Mouse (Mus musculus): ENCODE measurements around the gene Olfml2a. TPM values are rescaled to one million over a fixed set of nuclear protein-coding genes. Genes with fewer than 3 reads are reported as not detected.

Gene Olfml2a
- polyA plus RNA-seq, 1 experiment from 2014 or later: 5.6 TPM

- Histone ChIP-seq H3K9ac (peak overlapping the region; percentile 60), H3K27me3 (peaks cover 27% of the 10 kb centered on the region), H3K36me3 (no peaks in the 10 kb centered on the region), H3K4me2 (peak overlapping the region; percentile 98), H3K4me3 (peak overlapping the region; percentile 93), H3K27ac (peak overlapping the region; percentile 44; the same call in 1 of the 2 replicates), H3K4me1 (peaks cover 14% of the 10 kb centered on the region), H3K9me3 (no peaks in the 10 kb centered on the region)
- peak; percentile 55 for ATAC-seq (ENCODE audit: borderline replicate concordance, extremely low read depth, low FRiP score, low TSS enrichment)
- WGBS: under 1% methylated on average over 51 of the region's 51 CpGs
These were observed 6.4 kb upstream of the Olfml2a start for GRCm38 (mm10) chr2:38925171-38926080.

GRCm38 (mm10) chr2:38926145-38926891 lies 5.5 kb upstream of the Olfml2a start:
- under 1% methylated on average over 46 of the region's 53 CpGs for WGBS
- Histone ChIP-seq H3K4me1 (peaks cover 16% of the 10 kb centered on the region), H3K4me3 (peak overlapping the region; percentile 93), H3K27ac (peak overlapping the region; percentile 44), H3K4me2 (peak overlapping the region; percentile 98), H3K27me3 (peaks cover 27% of the 10 kb centered on the region), H3K36me3 (no peaks in the 10 kb centered on the region), H3K9me3 (no peaks in the 10 kb centered on the region), H3K9ac (peak overlapping the region; percentile 60)
- peak; percentile 97 for ATAC-seq (ENCODE audit: borderline replicate concordance, extremely low read depth, low FRiP score, low TSS enrichment)

DNA sequence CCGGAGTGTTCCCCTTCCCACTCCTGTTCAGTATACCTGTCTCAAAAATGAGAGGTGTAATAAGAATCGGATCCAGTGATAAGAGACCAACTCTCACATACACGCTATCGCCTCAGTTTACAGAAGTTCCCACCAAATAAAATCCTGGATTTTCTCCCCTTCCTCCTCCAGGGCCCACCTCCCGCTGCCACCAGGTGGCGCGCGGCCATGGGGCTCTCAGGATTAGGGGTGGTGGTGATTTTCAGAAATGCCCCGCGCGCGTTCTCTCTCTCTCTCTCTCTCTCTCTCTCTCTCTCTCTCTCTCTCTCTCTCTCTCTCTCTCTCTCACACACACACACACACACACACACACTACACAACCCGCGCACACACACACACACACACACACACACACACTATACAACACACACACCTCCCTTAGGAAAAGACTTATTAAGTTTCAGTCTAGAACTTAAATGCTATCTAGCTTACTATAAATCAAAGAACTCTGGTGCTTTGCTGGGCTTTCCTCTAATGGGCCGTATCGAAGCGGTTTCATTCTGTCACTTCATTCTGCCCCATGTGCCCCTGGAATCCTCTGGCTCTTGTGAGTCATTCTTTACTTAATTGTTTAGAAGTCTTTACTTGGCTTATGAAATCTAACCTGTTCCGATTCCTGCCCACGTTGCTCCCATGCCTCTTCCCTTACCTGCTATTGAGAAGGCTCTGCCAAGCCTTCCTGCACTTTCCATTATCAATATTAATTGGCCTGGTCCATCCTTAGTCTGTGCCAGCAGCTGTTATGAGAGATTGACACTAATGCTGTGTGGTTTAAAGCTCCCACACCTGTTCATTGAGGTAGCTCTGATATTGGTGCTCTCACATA lies 4.4 kb upstream of the Olfml2a start, which contains the start of gene Nr6a1:
Gene Nr6a1, minus strand, starts transcription at position 574 of the 865 bp plus-strand sequence.
- no peaks in the 10 kb centered on the region for H3K36me3 ChIP-seq
- peaks cover 25% of the 10 kb centered on the region for H3K4me1 ChIP-seq
- H3K27me3 ChIP-seq: peaks cover 24% of the 10 kb centered on the region
- H3K9ac ChIP-seq: no peak within 1 kb of the TSS
- H3K4me2 ChIP-seq: peak within 1 kb of the TSS; percentile 98
- peak; percentile 25; the same call in 1 of the 2 replicates for ATAC-seq (ENCODE audit: borderline replicate concordance, extremely low read depth, low FRiP score, low TSS enrichment)
- WGBS: 6% methylated on average over 19 of the region's 19 CpGs
- H3K4me3 ChIP-seq: peak within 1 kb of the TSS; percentile 42
- H3K9me3 ChIP-seq: no peaks in the 10 kb centered on the region
- H3K27ac ChIP-seq: peak within 1 kb of the TSS; percentile 16; the same call in 1 of the 2 replicates

DNA sequence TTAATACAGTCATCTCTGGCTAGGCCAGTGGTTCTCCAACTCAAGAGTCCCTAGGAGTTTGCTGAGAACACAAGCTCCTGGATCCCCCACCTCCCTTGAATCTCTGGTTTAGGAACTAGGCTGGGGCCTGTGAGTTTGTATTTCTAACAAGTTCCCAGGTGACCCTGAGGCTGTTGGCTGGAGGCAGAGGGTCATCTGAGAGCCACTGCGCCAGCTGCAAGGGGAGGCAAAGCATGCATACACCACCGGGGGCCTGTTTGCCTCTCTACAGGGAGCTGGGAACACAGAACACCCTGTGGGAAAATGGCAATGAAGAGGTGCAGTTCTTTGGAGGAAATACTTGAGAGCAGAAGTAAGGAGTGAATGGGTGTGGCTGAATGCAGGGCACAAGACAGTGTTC lies 1.5 kb upstream of the Olfml2a start:
- Histone ChIP-seq H3K4me3 (no peak overlapping the region), H3K9ac (no peak overlapping the region), H3K27ac (no peak overlapping the region), H3K27me3 (peaks cover 5% of the 10 kb centered on the region; the same call in 1 of the 2 replicates), H3K4me1 (peaks cover 17% of the 10 kb centered on the region), H3K4me2 (no peak overlapping the region), H3K36me3 (no peaks in the 10 kb centered on the region), H3K9me3 (no peaks in the 10 kb centered on the region)
- ATAC-seq (ENCODE audit: borderline replicate concordance, extremely low read depth, low FRiP score, low TSS enrichment): no peak
- WGBS: 48% methylated on average over 2 of the region's 2 CpGs

DNA sequence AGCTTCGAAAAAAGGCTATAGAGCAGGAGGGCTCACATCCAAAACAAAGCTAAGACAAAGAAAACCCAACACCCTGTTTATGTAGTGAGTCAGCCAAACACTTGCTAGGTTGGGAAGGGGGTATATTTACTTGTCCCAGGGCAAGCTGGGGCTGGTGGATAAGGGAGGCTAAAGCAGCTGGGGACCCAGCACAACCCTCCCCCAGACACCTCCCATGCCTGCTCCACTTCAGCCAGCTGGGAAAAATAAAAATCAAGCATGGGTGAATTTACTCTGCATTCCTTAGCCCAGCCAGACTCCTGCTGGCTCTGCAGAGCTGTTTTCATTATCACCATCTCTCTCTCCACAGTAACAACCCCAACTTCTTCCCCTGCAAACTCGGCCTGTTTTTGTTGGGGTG lies 2.2 kb downstream of the Olfml2a start:
- Histone ChIP-seq H3K9me3 (no peaks in the 10 kb centered on the region), H3K4me3 (no peak overlapping the region), H3K4me1 (peaks cover 11% of the 10 kb centered on the region), H3K27ac (no peak overlapping the region), H3K9ac (no peak overlapping the region), H3K36me3 (no peaks in the 10 kb centered on the region), H3K27me3 (no peaks in the 10 kb centered on the region), H3K4me2 (no peak overlapping the region)
- 25% methylated on average over 2 of the region's 2 CpGs for WGBS
- no peak for ATAC-seq (ENCODE audit: borderline replicate concordance, extremely low read depth, low FRiP score, low TSS enrichment)

DNA sequence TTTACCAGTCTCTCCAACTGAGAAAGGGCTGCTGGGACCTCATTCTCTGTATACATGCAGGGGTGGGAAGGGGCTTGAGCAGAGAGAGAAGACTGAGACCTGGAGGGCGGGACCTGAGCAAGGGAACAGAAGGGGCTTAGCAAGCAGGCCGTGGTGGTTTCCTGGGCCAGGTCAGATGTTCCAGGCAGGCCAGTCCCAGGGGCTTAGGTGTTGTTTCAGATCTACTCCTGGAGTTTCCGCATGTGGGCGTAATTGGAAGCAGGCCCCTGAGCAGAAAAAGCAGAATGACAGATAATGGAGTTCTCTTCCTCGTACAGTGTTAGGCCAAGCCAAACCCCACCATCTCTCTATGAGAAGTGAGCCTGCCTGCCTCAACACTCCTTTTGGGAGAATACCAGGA lies 3.2 kb downstream of the Olfml2a start:
- Histone ChIP-seq H3K36me3 (no peaks in the 10 kb centered on the region), H3K27me3 (no peaks in the 10 kb centered on the region), H3K27ac (no peak overlapping the region), H3K9me3 (no peaks in the 10 kb centered on the region), H3K9ac (no peak overlapping the region), H3K4me3 (no peak overlapping the region), H3K4me1 (peaks cover 11% of the 10 kb centered on the region), H3K4me2 (no peak overlapping the region)
- ATAC-seq (ENCODE audit: borderline replicate concordance, extremely low read depth, low FRiP score, low TSS enrichment): no peak
- WGBS: 66% methylated on average over 5 of the region's 5 CpGs

DNA sequence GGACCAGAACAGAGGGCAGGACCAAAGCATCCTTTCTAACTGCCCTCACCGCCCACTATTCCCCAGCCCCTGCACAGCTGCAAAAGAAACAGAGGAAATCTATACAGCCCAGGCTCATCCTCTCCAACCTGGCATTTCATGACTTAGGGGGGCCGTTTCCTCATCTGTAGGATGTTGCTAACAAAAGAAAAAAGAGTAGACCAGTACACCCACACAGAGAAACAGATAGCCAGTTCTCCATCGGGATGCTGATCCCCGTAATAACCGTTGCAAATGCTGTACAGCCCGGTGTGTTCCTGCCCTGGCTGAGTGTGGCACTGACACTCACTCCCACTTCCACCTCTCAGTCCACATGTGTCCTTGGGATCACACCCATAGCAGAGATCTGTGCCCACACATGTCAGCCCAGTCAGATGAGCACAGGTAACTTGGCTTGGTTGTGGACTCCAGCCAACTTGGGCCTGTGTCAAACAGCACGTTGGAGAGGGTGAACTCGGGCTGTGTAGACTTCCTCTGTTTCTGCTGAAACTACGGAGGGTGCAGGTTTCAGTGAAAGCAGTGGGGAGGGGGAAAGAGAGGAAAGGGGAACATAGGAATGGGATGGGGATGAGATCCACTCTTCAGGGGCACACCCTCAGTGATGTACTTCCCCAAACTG lies 5.1 kb downstream of the Olfml2a start:
- no peak for ATAC-seq (ENCODE audit: borderline replicate concordance, extremely low read depth, low FRiP score, low TSS enrichment)
- no peaks in the 10 kb centered on the region for H3K36me3 ChIP-seq
- H3K9ac ChIP-seq: no peak overlapping the region
- WGBS: 64% methylated on average over 9 of the region's 9 CpGs
- H3K9me3 ChIP-seq: no peaks in the 10 kb centered on the region
- no peaks in the 10 kb centered on the region for H3K27me3 ChIP-seq
- H3K4me1 ChIP-seq: peaks cover 4% of the 10 kb centered on the region; the same call in 1 of the 2 replicates
- no peak overlapping the region for H3K4me3 ChIP-seq
- no peak overlapping the region for H3K27ac ChIP-seq
- H3K4me2 ChIP-seq: no peak overlapping the region

DNA sequence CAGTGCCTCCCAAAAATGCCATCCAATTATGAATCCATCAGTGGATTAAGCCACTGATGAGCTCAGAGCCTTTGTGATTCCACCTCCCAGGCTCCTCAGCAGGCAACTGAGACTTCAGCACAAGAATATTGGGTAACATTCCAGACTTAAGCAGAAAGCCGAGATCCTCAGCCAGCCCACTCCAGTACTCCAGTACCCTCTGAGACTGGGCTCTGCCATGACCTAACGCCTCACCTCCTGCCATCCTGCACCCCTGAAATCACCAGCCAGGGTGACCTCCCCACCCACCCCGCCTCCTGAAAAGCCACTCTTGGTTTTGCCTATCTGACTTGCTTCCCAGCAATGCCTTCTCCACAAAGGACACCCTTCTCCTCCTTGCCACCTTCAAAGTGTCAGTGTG lies 5.6 kb downstream of the Olfml2a start:
- Histone ChIP-seq H3K4me1 (no peaks in the 10 kb centered on the region), H3K4me3 (no peak overlapping the region), H3K4me2 (no peak overlapping the region), H3K27me3 (no peaks in the 10 kb centered on the region), H3K9ac (no peak overlapping the region), H3K36me3 (no peaks in the 10 kb centered on the region), H3K9me3 (no peaks in the 10 kb centered on the region), H3K27ac (no peak overlapping the region)
- 73% methylated on average over 3 of the region's 3 CpGs for WGBS
- no peak for ATAC-seq (ENCODE audit: borderline replicate concordance, extremely low read depth, low FRiP score, low TSS enrichment)

GRCm38 (mm10) chr2:38938007-38938406 lies 6.2 kb downstream of the Olfml2a start:
- no peak for ATAC-seq (ENCODE audit: borderline replicate concordance, extremely low read depth, low FRiP score, low TSS enrichment)
- H3K9me3 ChIP-seq: no peaks in the 10 kb centered on the region
- H3K36me3 ChIP-seq: no peaks in the 10 kb centered on the region
- no peak overlapping the region for H3K4me3 ChIP-seq
- WGBS: 86% methylated on average over 1 of the region's 1 CpGs
- no peaks in the 10 kb centered on the region for H3K4me1 ChIP-seq
- H3K4me2 ChIP-seq: no peak overlapping the region
- no peak overlapping the region for H3K9ac ChIP-seq
- no peaks in the 10 kb centered on the region for H3K27me3 ChIP-seq
- no peak overlapping the region for H3K27ac ChIP-seq

DNA sequence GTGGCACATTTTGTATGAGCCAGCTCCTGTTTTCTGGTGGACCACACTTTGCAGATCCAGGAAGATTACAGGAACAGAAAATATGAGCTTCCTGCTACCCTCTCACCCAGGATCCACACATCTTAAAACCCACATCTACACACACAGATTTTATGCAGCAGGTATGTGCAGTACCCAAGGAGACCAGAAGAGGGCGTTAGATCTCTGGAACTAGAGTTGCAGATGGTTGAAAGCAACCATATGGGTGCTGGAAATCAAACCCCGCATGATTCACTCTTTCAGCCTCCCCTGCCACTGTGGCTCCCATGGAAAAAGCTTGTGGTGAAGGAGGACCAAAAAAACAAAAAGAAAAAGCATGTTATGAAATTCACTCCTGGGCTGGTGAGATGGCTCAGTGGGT lies 7.3 kb downstream of the Olfml2a start:
- Histone ChIP-seq H3K9me3 (no peaks in the 10 kb centered on the region), H3K27me3 (no peaks in the 10 kb centered on the region), H3K4me2 (no peak overlapping the region), H3K36me3 (no peaks in the 10 kb centered on the region), H3K27ac (no peak overlapping the region), H3K4me1 (no peaks in the 10 kb centered on the region), H3K9ac (no peak overlapping the region), H3K4me3 (no peak overlapping the region)
- WGBS: 71% methylated on average over 2 of the region's 2 CpGs
- no peak for ATAC-seq (ENCODE audit: borderline replicate concordance, extremely low read depth, low FRiP score, low TSS enrichment)

GRCm38 (mm10) chr2:38941426-38941825 lies 9.6 kb downstream of the Olfml2a start:
- no peaks in the 10 kb centered on the region for H3K27me3 ChIP-seq
- 73% methylated on average over 14 of the region's 14 CpGs for WGBS
- no peak overlapping the region for H3K9ac ChIP-seq
- ATAC-seq (ENCODE audit: borderline replicate concordance, extremely low read depth, low FRiP score, low TSS enrichment): no peak
- H3K4me1 ChIP-seq: 0 out of 2 replicates have a peak, but pooled peaks cover 3% of the 10 kb centered on the region
- H3K4me2 ChIP-seq: no peak overlapping the region
- H3K27ac ChIP-seq: no peak overlapping the region
- H3K36me3 ChIP-seq: no peaks in the 10 kb centered on the region
- no peak overlapping the region for H3K4me3 ChIP-seq
- no peaks in the 10 kb centered on the region for H3K9me3 ChIP-seq

Data from lung, embryonic 15.5 days (tissue).